Mouse (Mus musculus): ENCODE data around the gene Ets1. TPM values are rescaled to one million over a fixed set of nuclear protein-coding genes. Genes with fewer than 3 reads are reported as not detected.

Ets1 gene
- polyA plus RNA-seq, 1 experiment, result 1.1 TPM

GRCm38 (mm10) chr9:32749721-32750480 is 113.9 kb downstream of the Ets1 start:
- no peaks in the 10 kb centered on the region for H3K36me3 ChIP-seq (ENCODE audit: control insufficient read depth, insufficient read depth, low read length)
- no peak for TF ChIP-seq CTCF (IDR thresholded peaks at IDR 0.05; ENCODE audit: control insufficient read depth, insufficient read depth, insufficient replicate concordance, low read depth, low read length)
- TF ChIP-seq POLR2A (IDR thresholded peaks at IDR 0.05; ENCODE audit: control insufficient read depth, low read depth, low read length), result no peak
- H3K4me1 ChIP-seq (ENCODE audit: control insufficient read depth, insufficient read depth, low read length), result no peaks in the 10 kb centered on the region
- no peak overlapping the region for H3K4me3 ChIP-seq (ENCODE audit: control insufficient read depth, low read depth, low read length)
- H3K27me3 ChIP-seq (ENCODE audit: control insufficient read depth, insufficient read depth, low read length), result no peaks in the 10 kb centered on the region
- no peak overlapping the region for H3K27ac ChIP-seq (ENCODE audit: control insufficient read depth, insufficient read depth, low read depth, low read length)

DNA sequence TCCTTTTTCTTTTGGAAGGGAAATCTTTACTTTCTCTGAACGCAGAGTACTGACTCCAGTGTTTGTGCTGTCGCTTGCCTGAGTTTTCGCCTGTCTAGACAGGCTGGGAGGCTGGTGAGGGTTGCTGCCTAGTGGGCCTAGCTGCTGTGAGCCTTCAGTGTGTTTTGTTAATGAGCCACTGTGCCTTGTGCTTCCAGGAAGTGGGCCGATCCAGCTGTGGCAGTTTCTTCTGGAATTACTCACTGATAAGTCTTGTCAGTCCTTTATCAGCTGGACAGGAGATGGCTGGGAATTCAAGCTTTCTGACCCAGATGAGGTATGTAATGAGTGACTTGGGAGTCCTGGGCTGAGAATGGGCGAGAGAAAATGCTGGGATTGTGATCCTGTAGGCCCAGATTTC is 116.6 kb downstream of the Ets1 start:
- Histone ChIP-seq H3K27me3 (ENCODE audit: control insufficient read depth, insufficient read depth, low read length) (no peaks in the 10 kb centered on the region), H3K4me1 (ENCODE audit: control insufficient read depth, insufficient read depth, low read length) (no peaks in the 10 kb centered on the region), H3K4me3 (ENCODE audit: control insufficient read depth, low read depth, low read length) (no peak overlapping the region), H3K36me3 (ENCODE audit: control insufficient read depth, insufficient read depth, low read length) (no peaks in the 10 kb centered on the region), H3K27ac (ENCODE audit: control insufficient read depth, insufficient read depth, low read depth, low read length) (no peak overlapping the region)
- no peak for TF ChIP-seq CTCF (IDR thresholded peaks at IDR 0.05; ENCODE audit: control insufficient read depth, insufficient read depth, insufficient replicate concordance, low read depth, low read length)
- TF ChIP-seq POLR2A (IDR thresholded peaks at IDR 0.05; ENCODE audit: control insufficient read depth, low read depth, low read length), result no peak

DNA sequence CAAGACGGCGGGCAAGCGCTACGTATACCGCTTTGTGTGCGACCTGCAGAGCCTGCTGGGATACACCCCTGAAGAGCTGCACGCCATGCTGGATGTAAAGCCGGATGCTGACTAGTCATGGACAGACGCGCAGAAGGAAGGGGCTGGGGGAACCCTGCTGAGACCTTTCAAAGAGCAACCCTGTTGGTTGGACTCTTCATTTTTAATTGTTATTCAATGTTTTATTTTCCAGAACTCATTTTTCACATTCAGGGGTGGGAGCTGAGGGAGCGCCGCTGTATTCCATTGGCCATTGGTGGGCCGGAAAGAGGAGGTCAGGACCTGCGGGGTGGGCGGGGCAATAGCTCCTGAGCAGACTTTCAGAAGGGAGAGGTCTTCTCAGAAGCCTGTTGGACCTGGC is 118.3 kb downstream of the Ets1 start:
- no peak overlapping the region for H3K4me3 ChIP-seq (ENCODE audit: control insufficient read depth, low read depth, low read length)
- TF ChIP-seq POLR2A (IDR thresholded peaks at IDR 0.05; ENCODE audit: control insufficient read depth, low read depth, low read length) (no peak), CTCF (IDR thresholded peaks at IDR 0.05; ENCODE audit: control insufficient read depth, insufficient read depth, insufficient replicate concordance, low read depth, low read length) (no peak)
- H3K4me1 ChIP-seq (ENCODE audit: control insufficient read depth, insufficient read depth, low read length), result no peaks in the 10 kb centered on the region
- H3K27ac ChIP-seq (ENCODE audit: control insufficient read depth, insufficient read depth, low read depth, low read length), result no peak overlapping the region
- no peaks in the 10 kb centered on the region for H3K36me3 ChIP-seq (ENCODE audit: control insufficient read depth, insufficient read depth, low read length)
- no peaks in the 10 kb centered on the region for H3K27me3 ChIP-seq (ENCODE audit: control insufficient read depth, insufficient read depth, low read length)

DNA sequence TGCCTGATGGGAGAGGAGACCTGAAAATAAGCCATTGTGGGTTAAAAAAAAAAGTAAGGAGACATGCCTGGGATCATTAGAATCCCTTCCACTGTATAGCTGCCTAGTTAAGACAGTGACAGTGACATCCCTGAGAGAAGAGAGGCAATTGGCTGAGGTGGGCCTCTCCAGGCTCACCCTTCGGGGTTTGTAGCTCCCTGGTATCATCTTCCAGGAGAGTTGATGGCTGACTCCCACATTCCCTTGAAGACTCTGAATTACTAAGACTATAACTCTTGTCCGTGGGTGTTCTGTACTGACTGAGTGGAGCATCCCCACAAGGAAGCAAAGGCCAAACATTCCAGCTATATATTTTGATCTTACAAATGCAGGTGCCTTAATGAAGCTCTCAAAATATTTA is 120.0 kb downstream of the Ets1 start:
- no peak for TF ChIP-seq CTCF (IDR thresholded peaks at IDR 0.05; ENCODE audit: control insufficient read depth, insufficient read depth, insufficient replicate concordance, low read depth, low read length)
- no peak for TF ChIP-seq POLR2A (IDR thresholded peaks at IDR 0.05; ENCODE audit: control insufficient read depth, low read depth, low read length)
- H3K4me3 ChIP-seq (ENCODE audit: control insufficient read depth, low read depth, low read length), result no peak overlapping the region
- H3K27ac ChIP-seq (ENCODE audit: control insufficient read depth, insufficient read depth, low read depth, low read length), result no peak overlapping the region
- H3K4me1 ChIP-seq (ENCODE audit: control insufficient read depth, insufficient read depth, low read length), result no peaks in the 10 kb centered on the region
- H3K27me3 ChIP-seq (ENCODE audit: control insufficient read depth, insufficient read depth, low read length), result no peaks in the 10 kb centered on the region
- no peaks in the 10 kb centered on the region for H3K36me3 ChIP-seq (ENCODE audit: control insufficient read depth, insufficient read depth, low read length)

- H3K27ac ChIP-seq (ENCODE audit: control insufficient read depth, insufficient read depth, low read depth, low read length), result no peak overlapping the region
Measured at GRCm38 (mm10) chr9:32758280-32758905, 122.4 kb downstream of the Ets1 start.

GRCm38 (mm10) chr9:32760649-32761157 is 124.7 kb downstream of the Ets1 start:
- Histone ChIP-seq H3K36me3 (ENCODE audit: control insufficient read depth, insufficient read depth, low read length) (no peaks in the 10 kb centered on the region), H3K4me3 (ENCODE audit: control insufficient read depth, low read depth, low read length) (no peak overlapping the region), H3K4me1 (ENCODE audit: control insufficient read depth, insufficient read depth, low read length) (no peaks in the 10 kb centered on the region), H3K27ac (ENCODE audit: control insufficient read depth, insufficient read depth, low read depth, low read length) (no peak overlapping the region), H3K27me3 (ENCODE audit: control insufficient read depth, insufficient read depth, low read length) (no peaks in the 10 kb centered on the region)
- no peak for TF ChIP-seq POLR2A (IDR thresholded peaks at IDR 0.05; ENCODE audit: control insufficient read depth, low read depth, low read length)
- no peak for TF ChIP-seq CTCF (IDR thresholded peaks at IDR 0.05; ENCODE audit: control insufficient read depth, insufficient read depth, insufficient replicate concordance, low read depth, low read length)

More at GRCm38 (mm10) chr9:32758280-32758905, 122.4 kb downstream of the Ets1 start:
- Histone ChIP-seq H3K4me1 (ENCODE audit: control insufficient read depth, insufficient read depth, low read length) (no peaks in the 10 kb centered on the region), H3K36me3 (ENCODE audit: control insufficient read depth, insufficient read depth, low read length) (no peaks in the 10 kb centered on the region), H3K27me3 (ENCODE audit: control insufficient read depth, insufficient read depth, low read length) (no peaks in the 10 kb centered on the region), H3K4me3 (ENCODE audit: control insufficient read depth, low read depth, low read length) (no peak overlapping the region)
- TF ChIP-seq POLR2A (IDR thresholded peaks at IDR 0.05; ENCODE audit: control insufficient read depth, low read depth, low read length), result no peak
- TF ChIP-seq CTCF (IDR thresholded peaks at IDR 0.05; ENCODE audit: control insufficient read depth, insufficient read depth, insufficient replicate concordance, low read depth, low read length), result no peak

DNA sequence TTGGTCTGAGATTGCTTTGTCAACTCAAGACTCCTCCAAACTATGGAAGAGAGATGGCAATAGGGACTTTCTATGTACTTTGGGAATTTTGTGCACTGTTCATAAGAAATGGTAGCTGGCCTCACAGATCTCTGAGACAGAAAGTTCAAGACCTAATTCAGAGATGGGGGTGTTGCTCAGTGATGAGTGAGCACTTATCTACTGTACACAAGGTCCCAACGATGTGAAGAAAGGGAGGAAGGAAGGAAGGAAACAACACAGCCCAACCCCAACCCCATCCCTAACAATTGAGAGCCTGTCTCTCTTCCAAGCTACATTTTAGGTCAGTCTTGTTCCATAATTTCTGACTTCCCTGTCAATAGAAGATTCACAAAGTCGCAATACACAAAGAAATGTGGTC is 125.3 kb downstream of the Ets1 start:
- H3K27ac ChIP-seq (ENCODE audit: control insufficient read depth, insufficient read depth, low read depth, low read length), result no peak overlapping the region
- H3K4me3 ChIP-seq (ENCODE audit: control insufficient read depth, low read depth, low read length), result no peak overlapping the region
- H3K4me1 ChIP-seq (ENCODE audit: control insufficient read depth, insufficient read depth, low read length), result no peaks in the 10 kb centered on the region
- no peak for TF ChIP-seq CTCF (IDR thresholded peaks at IDR 0.05; ENCODE audit: control insufficient read depth, insufficient read depth, insufficient replicate concordance, low read depth, low read length)
- TF ChIP-seq POLR2A (IDR thresholded peaks at IDR 0.05; ENCODE audit: control insufficient read depth, low read depth, low read length), result no peak
- no peaks in the 10 kb centered on the region for H3K27me3 ChIP-seq (ENCODE audit: control insufficient read depth, insufficient read depth, low read length)
- no peaks in the 10 kb centered on the region for H3K36me3 ChIP-seq (ENCODE audit: control insufficient read depth, insufficient read depth, low read length)

Data from testis, adult 2 months (tissue).